Mouse (Mus musculus) E14TG2a.4 (cell line): Measurements from ENCODE around the gene Setx.

Experiments
- CTCF ChIP-seq: conservative IDR thresholded peaks from 2 replicates; pipeline ENCODE4 v1.5.1; 2014; ENCODE audit warnings: low read length
- NANOG ChIP-seq: IDR thresholded peaks from 2 replicates; pipeline ENCODE4 v1.6.1; 2014; ENCODE audit warnings: borderline replicate concordance, low read length, mixed read lengths

DNA sequence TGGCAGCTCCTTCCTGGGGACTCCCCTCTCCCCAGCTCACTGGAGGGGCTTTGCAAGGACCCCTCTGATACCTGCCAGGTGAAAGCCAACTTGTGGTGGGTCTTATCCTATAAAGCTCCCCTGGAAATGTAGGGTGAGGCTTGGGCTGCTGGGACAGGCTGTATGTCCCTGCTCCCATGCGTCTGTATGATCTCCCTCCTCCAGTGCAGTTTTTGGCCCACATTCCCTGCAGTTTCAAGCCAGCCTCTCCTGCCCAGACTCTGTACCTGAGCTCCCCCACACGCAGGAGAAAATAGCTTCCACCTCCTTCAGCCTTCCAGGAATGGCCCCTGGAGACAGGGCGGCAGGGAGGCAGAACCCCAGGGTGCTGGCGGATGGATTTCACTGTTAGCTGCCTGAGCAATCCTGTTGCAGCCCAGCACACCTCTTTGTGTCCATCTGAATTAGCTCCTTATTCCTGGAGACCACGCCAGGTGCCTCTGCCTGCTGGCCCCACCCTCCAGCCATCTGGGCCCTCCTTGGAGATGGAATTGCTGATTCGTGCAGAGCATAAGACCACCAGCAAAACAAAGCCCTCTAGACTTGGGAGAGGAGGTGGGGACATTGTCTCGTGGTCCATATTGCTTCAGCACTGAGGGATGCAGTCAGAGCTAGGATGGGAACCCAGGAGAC, 99.7 kb downstream of the Setx start:
- no peak for TF ChIP-seq CTCF
- TF ChIP-seq NANOG = no peak
